Mouse (Mus musculus) bone marrow macrophage, adult 2 months (primary cell): Measurements from ENCODE around the gene Sim1. TPM values are rescaled to one million over a fixed set of nuclear protein-coding genes. Genes with fewer than 3 reads are reported as not detected.

Experiments
- H3K27ac ChIP-seq: 2 replicates; pipeline ENCODE4 v1.5.1; 2012; ENCODE audit warnings: low read depth, low read length; ENCODE audit not compliant: insufficient read depth
- H3K4me1 ChIP-seq: 2 replicates; pipeline ENCODE4 v1.6.1; 2012; ENCODE audit warnings: low read length; ENCODE audit not compliant: control insufficient read depth, insufficient read depth
- H3K4me3 ChIP-seq: 2 replicates; pipeline ENCODE4 v1.5.1; 2012; ENCODE audit warnings: mild to moderate bottlenecking, low read length, moderate library complexity; ENCODE audit not compliant: insufficient read depth
- CTCF ChIP-seq: IDR thresholded peaks from 2 replicates; pipeline ENCODE4 v1.5.1; 2012; ENCODE audit warnings: low read depth, mild to moderate bottlenecking, low read length, moderate library complexity
- POLR2A ChIP-seq: IDR thresholded peaks from 2 replicates; pipeline ENCODE4 v1.6.1; 2012; ENCODE audit warnings: mild to moderate bottlenecking, low read depth, low read length, borderline replicate concordance
- polyA plus RNA-seq: library from polyadenylated mRNA; stranded (reverse); fragments of >200 nt; gene quantifications from 2 replicates; pipeline ENCODE4 v1.2.4, GENCODE M21; 2012; ENCODE audit not compliant: missing spikeins, insufficient read depth, insufficient read length

Sim1 gene
- polyA plus RNA-seq, 1 experiment: not detected

- TF ChIP-seq POLR2A (no peak), CTCF (no peak)
- Histone ChIP-seq H3K4me1 (no peaks in the 10 kb centered on the region), H3K27ac (no peak overlapping the region), H3K4me3 (no peak overlapping the region)
These were observed 79.1 kb downstream of the Sim1 start for GRCm38 (mm10) chr10:50973625-50974024.

GRCm38 (mm10) chr10:50981849-50982248 is 87.3 kb downstream of the Sim1 start:
- H3K4me1 ChIP-seq: no peaks in the 10 kb centered on the region
- no peak overlapping the region for H3K27ac ChIP-seq
- H3K4me3 ChIP-seq: no peak overlapping the region
- TF ChIP-seq POLR2A (no peak), CTCF (no peak)

- Histone ChIP-seq H3K4me1 (no peaks in the 10 kb centered on the region), H3K4me3 (no peak overlapping the region), H3K27ac (no peak overlapping the region)
- no peak for TF ChIP-seq POLR2A
- TF ChIP-seq CTCF: no peak
These were observed 89.1 kb downstream of the Sim1 start for GRCm38 (mm10) chr10:50983620-50984019.

GRCm38 (mm10) chr10:51007798-51008197 is 113.2 kb downstream of the Sim1 start:
- Histone ChIP-seq H3K4me1 (no peaks in the 10 kb centered on the region), H3K4me3 (no peak overlapping the region), H3K27ac (no peak overlapping the region)
- TF ChIP-seq CTCF (no peak), POLR2A (no peak)

GRCm38 (mm10) chr10:51011391-51012150 is 117.0 kb downstream of the Sim1 start:
- H3K27ac ChIP-seq: no peak overlapping the region
- no peaks in the 10 kb centered on the region for H3K4me1 ChIP-seq
- TF ChIP-seq POLR2A: no peak
- no peak for TF ChIP-seq CTCF
- H3K4me3 ChIP-seq: no peak overlapping the region

- no peak for TF ChIP-seq POLR2A
- TF ChIP-seq CTCF: no peak
- no peak overlapping the region for H3K27ac ChIP-seq
- no peak overlapping the region for H3K4me3 ChIP-seq
- no peaks in the 10 kb centered on the region for H3K4me1 ChIP-seq
These were observed 120.3 kb downstream of the Sim1 start for GRCm38 (mm10) chr10:51014901-51015300.

GRCm38 (mm10) chr10:51015362-51015761 is 120.8 kb downstream of the Sim1 start:
- TF ChIP-seq CTCF (no peak), POLR2A (no peak)
- H3K4me1 ChIP-seq: no peaks in the 10 kb centered on the region
- H3K27ac ChIP-seq: no peak overlapping the region
- no peak overlapping the region for H3K4me3 ChIP-seq

- Histone ChIP-seq H3K4me1 (no peaks in the 10 kb centered on the region), H3K4me3 (no peak overlapping the region), H3K27ac (no peak overlapping the region)
- TF ChIP-seq POLR2A: no peak
These were observed 129.0 kb downstream of the Sim1 start for GRCm38 (mm10) chr10:51023308-51024279.
